Mouse (Mus musculus): ENCODE measurements at regions not wholly inside any gene's neighbourhood (a gene's known extent, or its start where the extent isn't known, plus 50 kb on each side); places are given as distances from the start of the nearest gene placed in this dataset.

DNA sequence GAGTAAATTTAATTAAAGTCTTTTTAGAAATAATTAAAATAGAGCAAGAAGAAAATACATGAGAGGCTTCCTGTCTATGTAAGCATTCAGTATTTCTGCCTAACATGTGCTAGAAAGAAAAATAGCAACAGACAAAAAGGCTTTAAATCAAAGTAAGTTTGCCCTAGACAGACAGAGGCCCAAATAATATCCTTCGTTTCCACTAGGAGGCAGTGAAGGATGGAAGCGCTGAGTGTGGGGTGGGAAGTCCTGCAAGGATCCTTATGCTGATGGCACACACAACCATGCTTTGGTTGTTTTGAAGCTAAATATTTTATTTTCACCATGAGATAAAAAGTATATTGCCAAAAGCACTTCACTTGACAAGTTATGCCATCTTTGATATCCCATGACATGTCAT is 527.1 kb upstream of the Hs3st1 start:
- no peaks in the 10 kb centered on the region for H3K27me3 ChIP-seq (ENCODE audit: control insufficient read depth, insufficient read depth, low read length)
- no peak overlapping the region for H3K4me3 ChIP-seq (ENCODE audit: low read depth, low read length)
- H3K9ac ChIP-seq (ENCODE audit: low read length) = no peak overlapping the region
- 32% methylated on average over 2 of the region's 2 CpGs for WGBS
- no peaks in the 10 kb centered on the region for H3K4me1 ChIP-seq (ENCODE audit: control insufficient read depth, insufficient read depth, low read length)
- ATAC-seq (ENCODE audit: insufficient number of reproducible peaks, low FRiP score, low TSS enrichment, low read depth) (no peak), DNase-seq (ENCODE audit: low spot score) (no peak)
- no peaks in the 10 kb centered on the region for H3K9me3 ChIP-seq (ENCODE audit: control insufficient read depth, low read length)
- H3K4me2 ChIP-seq (ENCODE audit: low read depth, severe bottlenecking) = no peak overlapping the region
- no peaks in the 10 kb centered on the region for H3K36me3 ChIP-seq (ENCODE audit: control insufficient read depth, insufficient read depth, low read length)
- H3K27ac ChIP-seq (replicated peaks; ENCODE audit: low read depth, low read length) = no peak overlapping the region

DNA sequence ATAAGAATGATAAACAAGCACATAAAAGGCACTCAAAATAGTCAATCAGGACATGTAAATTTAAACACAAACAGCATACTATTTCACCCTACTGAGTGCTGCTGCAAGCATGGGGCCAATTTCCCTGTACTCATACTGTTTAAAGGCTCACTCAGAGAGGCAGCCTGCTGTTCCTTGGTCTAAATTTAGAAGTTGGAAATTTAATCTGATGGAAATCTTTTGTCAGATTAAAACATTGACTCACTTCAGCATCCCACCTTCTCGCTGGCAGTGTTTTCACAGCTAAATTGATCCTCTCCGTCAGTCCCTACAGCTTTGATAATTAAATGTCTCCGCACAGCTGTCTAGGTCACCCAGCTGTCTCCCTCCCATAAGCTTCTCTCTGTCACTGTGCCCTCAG is 491.4 kb upstream of the Hs3st1 start:
- no peaks in the 10 kb centered on the region for H3K27me3 ChIP-seq (ENCODE audit: control insufficient read depth, insufficient read depth, low read length)
- ATAC-seq (ENCODE audit: insufficient number of reproducible peaks, low FRiP score, low TSS enrichment, low read depth) (no peak), DNase-seq (ENCODE audit: low spot score) (no peak)
- no peaks in the 10 kb centered on the region for H3K9me3 ChIP-seq (ENCODE audit: control insufficient read depth, low read length)
- H3K27ac ChIP-seq (replicated peaks; ENCODE audit: low read depth, low read length) = no peak overlapping the region
- H3K36me3 ChIP-seq (ENCODE audit: control insufficient read depth, insufficient read depth, low read length) = no peaks in the 10 kb centered on the region
- 89% methylated on average over 3 of the region's 3 CpGs for WGBS
- H3K4me3 ChIP-seq (ENCODE audit: low read depth, low read length) = no peak overlapping the region
- H3K4me2 ChIP-seq (ENCODE audit: low read depth, severe bottlenecking) = no peak overlapping the region
- H3K9ac ChIP-seq (ENCODE audit: low read length) = no peak overlapping the region
- H3K4me1 ChIP-seq (ENCODE audit: control insufficient read depth, insufficient read depth, low read length) = no peaks in the 10 kb centered on the region

All from limb, embryonic 11.5 days (tissue).